Mouse (Mus musculus) midbrain, embryonic 13.5 days (tissue): ENCODE data around the gene Tctn3. TPM values are rescaled to one million over a fixed set of nuclear protein-coding genes. Genes with fewer than 3 reads are reported as not detected.
"Not testable (repeated sequence)": the region's sequence is repeated elsewhere in the genome, so short reads cannot be mapped to it uniquely, and the experiment has no call there.

Experiments
- ATAC-seq: fragments of 200-750 bp; cut with Nextera tagmentation; 2 replicates; pipeline ENCODE4 v1.8.0; 2017; ENCODE audit warnings: mild to moderate bottlenecking, moderate TSS enrichment, moderate library complexity
- H3K27ac ChIP-seq: fragments of 300-500 bp; sonication (generic); 2 replicates; pipeline ENCODE4 v1.5.1; 2015; ENCODE audit warnings: inconsistent platforms, mild to moderate bottlenecking, moderate library complexity
- H3K27me3 ChIP-seq: fragments of 300-500 bp; sonication (generic); 2 replicates; pipeline ENCODE4 v1.6.1; 2015; ENCODE audit warnings: mild to moderate bottlenecking, inconsistent platforms
- H3K36me3 ChIP-seq: fragments of 300-500 bp; sonication (generic); 2 replicates; pipeline ENCODE4 v1.6.1; 2015; ENCODE audit warnings: mild to moderate bottlenecking, inconsistent platforms
- H3K4me1 ChIP-seq: fragments of 300-500 bp; sonication (generic); replicated peaks from 2 replicates; pipeline ENCODE4 v1.6.1; 2015; ENCODE audit warnings: inconsistent platforms
- H3K4me2 ChIP-seq: fragments of 300-500 bp; sonication (generic); replicated peaks from 2 replicates; pipeline ENCODE4 v1.6.1; 2015; ENCODE audit warnings: moderate library complexity, mild to moderate bottlenecking, inconsistent platforms
- H3K4me3 ChIP-seq: fragments of 300-500 bp; sonication (generic); replicated peaks from 2 replicates; pipeline ENCODE4 v1.5.1; 2015; ENCODE audit warnings: mild to moderate bottlenecking, inconsistent platforms
- H3K9ac ChIP-seq: fragments of 300-500 bp; sonication (generic); replicated peaks from 2 replicates; pipeline ENCODE4 v1.6.1; 2015; ENCODE audit warnings: mild to moderate bottlenecking, inconsistent platforms
- H3K9me3 ChIP-seq: fragments of 300-500 bp; sonication (generic); 2 replicates; pipeline ENCODE4 v1.6.1; 2016; ENCODE audit warnings: mild to moderate bottlenecking, inconsistent platforms
- WGBS: fragments of 180-500 bp; shearing (Covaris S2); methylation state at CpG from one replicate; pipeline ENCODE4 v1.1.7; 2015; 5-methylcytosine and 5-hydroxymethylcytosine counted together
- polyA plus RNA-seq: library from polyadenylated mRNA; unstranded; fragments of >200 nt; fragmentation: Nextera tagmentation; extraction: Ambion mirVana; gene quantifications from 2 replicates; pipeline ENCODE4 v1.2.1, GENCODE M21; 2015

The Tctn3 gene
- polyA plus RNA-seq, 1 experiment from 2014 or later = 12.1 TPM

DNA sequence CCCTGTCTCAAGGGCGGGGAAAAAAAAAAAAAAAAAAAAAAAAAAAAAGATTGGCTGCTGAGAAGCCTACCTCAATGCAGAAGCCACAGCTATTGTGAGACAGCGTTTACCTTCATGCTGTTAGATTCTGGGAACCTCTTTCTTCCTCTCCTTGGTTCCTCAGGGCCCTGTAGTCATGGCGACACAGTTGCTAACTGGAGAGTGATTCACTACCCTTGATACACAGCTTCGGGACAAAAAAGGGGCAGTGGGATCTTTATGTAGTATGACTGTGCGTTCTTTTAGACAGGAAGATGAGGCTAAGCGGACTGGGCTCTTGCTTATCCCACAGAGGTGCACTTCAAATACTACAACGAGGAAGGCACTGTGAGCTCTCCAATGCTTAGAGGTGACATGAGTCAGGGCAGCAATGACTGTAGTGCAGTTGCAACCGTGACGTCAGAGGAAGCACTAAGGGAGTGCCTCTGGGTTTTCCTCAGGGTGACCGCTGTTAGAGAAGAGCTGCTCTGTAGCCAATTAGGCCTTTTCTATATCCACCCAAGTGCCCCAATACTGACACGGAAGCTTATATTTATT, 27.8 kb upstream of the Tctn3 start:
- Histone ChIP-seq H3K27me3 (no peaks in the 10 kb centered on the region), H3K4me2 (no peak overlapping the region), H3K36me3 (no peaks in the 10 kb centered on the region), H3K27ac (no peak overlapping the region), H3K4me3 (no peak overlapping the region), H3K9me3 (no peaks in the 10 kb centered on the region), H3K9ac (no peak overlapping the region), H3K4me1 (no peaks in the 10 kb centered on the region)
- no peak for ATAC-seq
- WGBS = 77% methylated on average over 11 of the region's 11 CpGs

DNA sequence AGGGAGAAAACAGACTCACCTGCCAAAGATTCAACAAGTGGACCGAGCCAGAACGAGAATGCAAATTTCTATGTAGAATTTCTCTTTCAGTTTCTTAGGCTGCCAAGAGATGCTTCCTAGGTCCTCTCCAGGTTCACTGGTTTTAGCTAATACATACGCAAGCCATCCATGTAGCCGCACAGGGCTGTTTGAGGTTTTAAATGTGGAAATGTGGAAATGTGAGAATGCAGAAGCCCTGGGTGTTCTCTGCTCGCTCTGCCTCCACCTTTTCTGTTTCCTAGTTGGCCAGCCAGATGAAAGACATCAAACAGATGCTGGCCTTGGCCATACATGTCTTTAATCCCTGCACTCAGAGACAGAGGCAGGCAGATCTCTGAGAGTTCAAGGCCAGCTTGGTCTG, 26.5 kb upstream of the Tctn3 start:
- Histone ChIP-seq H3K9me3 (no peaks in the 10 kb centered on the region), H3K36me3 (no peaks in the 10 kb centered on the region), H3K9ac (no peak overlapping the region), H3K4me2 (no peak overlapping the region), H3K27me3 (no peaks in the 10 kb centered on the region), H3K4me3 (no peak overlapping the region), H3K27ac (no peak overlapping the region), H3K4me1 (no peaks in the 10 kb centered on the region)
- 91% methylated on average over 5 of the region's 5 CpGs for WGBS
- no peak for ATAC-seq

DNA sequence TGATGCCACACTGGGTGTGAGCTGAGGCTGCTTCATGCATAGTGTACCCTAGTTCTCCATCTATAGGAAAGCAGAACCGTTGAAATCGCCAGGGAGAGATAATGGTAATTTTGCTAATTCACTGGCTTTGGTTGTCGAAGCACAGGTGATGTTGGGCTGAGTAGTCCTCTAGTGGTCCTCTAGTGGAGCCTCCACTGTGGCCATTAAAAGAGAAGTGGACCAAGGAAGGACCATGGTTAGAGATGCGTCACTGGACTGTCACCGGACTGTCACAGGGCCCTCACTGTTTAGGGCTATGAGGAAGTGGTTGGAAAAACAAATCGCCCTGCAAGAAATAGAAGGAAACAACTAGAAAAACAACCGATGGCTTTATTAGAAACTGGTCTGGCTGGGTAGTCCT, 25.6 kb upstream of the Tctn3 start:
- no peaks in the 10 kb centered on the region for H3K4me1 ChIP-seq
- H3K9me3 ChIP-seq = no peaks in the 10 kb centered on the region
- no peaks in the 10 kb centered on the region for H3K27me3 ChIP-seq

GRCm38 (mm10) chr19:40637091-40637490, 25.1 kb upstream of the Tctn3 start:
- no peak overlapping the region for H3K4me3 ChIP-seq
- H3K9me3 ChIP-seq = no peaks in the 10 kb centered on the region
- no peak overlapping the region for H3K4me2 ChIP-seq
- no peak for ATAC-seq
- no peaks in the 10 kb centered on the region for H3K27me3 ChIP-seq
- WGBS = 70% methylated on average over 4 of the region's 4 CpGs
- no peaks in the 10 kb centered on the region for H3K4me1 ChIP-seq
- no peaks in the 10 kb centered on the region for H3K36me3 ChIP-seq
- no peak overlapping the region for H3K9ac ChIP-seq
- H3K27ac ChIP-seq = no peak overlapping the region

More for the DNA sequence above, 25.6 kb upstream of the Tctn3 start:
- H3K4me3 ChIP-seq = no peak overlapping the region
- WGBS = 87% methylated on average over 7 of the region's 7 CpGs
- no peaks in the 10 kb centered on the region for H3K36me3 ChIP-seq
- no peak for ATAC-seq
- no peak overlapping the region for H3K4me2 ChIP-seq
- H3K9ac ChIP-seq = no peak overlapping the region
- H3K27ac ChIP-seq = no peak overlapping the region

DNA sequence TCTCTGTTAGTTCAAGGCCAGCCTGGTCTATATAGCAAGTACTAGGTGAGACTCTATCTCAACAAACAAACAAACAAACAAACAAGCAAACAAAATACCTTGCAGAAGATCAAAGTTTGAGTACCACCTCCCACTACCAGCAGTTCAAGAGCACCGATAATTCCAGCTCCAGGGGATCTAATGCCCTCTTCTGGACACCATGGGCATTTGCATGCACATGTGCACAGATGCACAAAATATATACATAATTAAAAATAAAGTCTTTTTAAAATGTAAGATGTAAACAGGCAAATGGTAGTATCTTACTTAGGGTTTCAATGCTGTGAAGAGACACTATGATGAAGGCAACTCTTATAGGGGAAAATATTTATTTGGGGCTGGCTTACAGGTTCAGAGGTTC, 21.1 kb upstream of the Tctn3 start:
- H3K27me3 ChIP-seq = no peaks in the 10 kb centered on the region
- no peaks in the 10 kb centered on the region for H3K9me3 ChIP-seq
- H3K36me3 ChIP-seq = no peaks in the 10 kb centered on the region
- no peak overlapping the region for H3K9ac ChIP-seq
- H3K27ac ChIP-seq = no peak overlapping the region
- H3K4me3 ChIP-seq = no peak overlapping the region
- H3K4me1 ChIP-seq = no peaks in the 10 kb centered on the region
- no peak overlapping the region for H3K4me2 ChIP-seq
- ATAC-seq = no peak
- 61% methylated on average over 1 of the region's 1 CpGs for WGBS

- no peak for ATAC-seq
- Histone ChIP-seq H3K9me3 (no peaks in the 10 kb centered on the region), H3K27ac (no peak overlapping the region), H3K9ac (no peak overlapping the region), H3K4me3 (no peak overlapping the region), H3K4me2 (no peak overlapping the region), H3K36me3 (no peaks in the 10 kb centered on the region), H3K27me3 (no peaks in the 10 kb centered on the region), H3K4me1 (no peaks in the 10 kb centered on the region)
- WGBS = 83% methylated on average over 5 of the region's 5 CpGs
Measured at GRCm38 (mm10) chr19:40632668-40633067, 20.6 kb upstream of the Tctn3 start.

DNA sequence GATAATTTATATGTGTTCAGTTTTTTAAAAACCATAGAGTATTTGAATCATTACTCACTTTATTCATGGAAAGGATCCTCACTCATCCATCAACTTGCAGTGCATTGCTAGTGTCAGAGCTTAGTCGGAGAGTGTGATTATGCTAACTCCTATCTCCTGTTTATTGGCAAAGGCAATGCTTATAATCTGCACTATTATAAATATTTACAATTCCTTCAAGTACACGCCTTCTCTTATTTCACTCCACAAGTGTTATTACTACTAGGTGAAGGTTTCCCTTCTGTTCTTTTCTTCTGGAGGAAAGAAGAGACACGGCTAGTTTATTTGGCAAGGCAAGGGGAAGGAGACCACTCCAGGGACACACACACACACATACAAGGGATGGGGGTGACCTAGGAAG, 20.2 kb upstream of the Tctn3 start:
- ATAC-seq = no peak
- WGBS = 88% methylated on average over 3 of the region's 3 CpGs
- H3K9ac ChIP-seq = no peak overlapping the region

GRCm38 (mm10) chr19:40630606-40631005, 18.6 kb upstream of the Tctn3 start:
- Histone ChIP-seq H3K9ac (no peak overlapping the region), H3K27ac (no peak overlapping the region), H3K27me3 (no peaks in the 10 kb centered on the region), H3K4me1 (no peaks in the 10 kb centered on the region), H3K4me2 (no peak overlapping the region), H3K4me3 (no peak overlapping the region), H3K36me3 (no peaks in the 10 kb centered on the region), H3K9me3 (no peaks in the 10 kb centered on the region)
- 80% methylated on average over 7 of the region's 7 CpGs for WGBS
- no peak for ATAC-seq

More for the DNA sequence above, 20.2 kb upstream of the Tctn3 start:
- H3K4me3 ChIP-seq = no peak overlapping the region
- no peak overlapping the region for H3K4me2 ChIP-seq
- H3K4me1 ChIP-seq = no peaks in the 10 kb centered on the region
- H3K27ac ChIP-seq = no peak overlapping the region
- H3K36me3 ChIP-seq = no peaks in the 10 kb centered on the region
- no peaks in the 10 kb centered on the region for H3K9me3 ChIP-seq
- H3K27me3 ChIP-seq = no peaks in the 10 kb centered on the region

GRCm38 (mm10) chr19:40630096-40630495, 18.1 kb upstream of the Tctn3 start:
- Histone ChIP-seq H3K4me3 (no peak overlapping the region), H3K36me3 (no peaks in the 10 kb centered on the region), H3K27ac (no peak overlapping the region), H3K27me3 (no peaks in the 10 kb centered on the region), H3K4me2 (no peak overlapping the region), H3K9ac (no peak overlapping the region), H3K9me3 (no peaks in the 10 kb centered on the region), H3K4me1 (no peaks in the 10 kb centered on the region)
- WGBS = 89% methylated on average over 3 of the region's 3 CpGs
- ATAC-seq = no peak

- H3K4me1 ChIP-seq = no peaks in the 10 kb centered on the region
- no peak for ATAC-seq
Measured at GRCm38 (mm10) chr19:40628950-40629349, 16.9 kb upstream of the Tctn3 start.

GRCm38 (mm10) chr19:40625935-40626334, 13.9 kb upstream of the Tctn3 start:
- Histone ChIP-seq H3K27me3 (no peaks in the 10 kb centered on the region), H3K4me1 (no peaks in the 10 kb centered on the region), H3K36me3 (no peaks in the 10 kb centered on the region), H3K27ac (no peak overlapping the region), H3K9ac (no peak overlapping the region), H3K9me3 (no peaks in the 10 kb centered on the region), H3K4me3 (no peak overlapping the region), H3K4me2 (no peak overlapping the region)
- 82% methylated on average over 12 of the region's 12 CpGs for WGBS
- ATAC-seq = no peak

More at GRCm38 (mm10) chr19:40628950-40629349, 16.9 kb upstream of the Tctn3 start:
- H3K9ac ChIP-seq = no peak overlapping the region
- H3K36me3 ChIP-seq = no peaks in the 10 kb centered on the region
- no peak overlapping the region for H3K27ac ChIP-seq
- no peak overlapping the region for H3K4me2 ChIP-seq
- H3K9me3 ChIP-seq = no peaks in the 10 kb centered on the region
- H3K4me3 ChIP-seq = no peak overlapping the region
- no peaks in the 10 kb centered on the region for H3K27me3 ChIP-seq

DNA sequence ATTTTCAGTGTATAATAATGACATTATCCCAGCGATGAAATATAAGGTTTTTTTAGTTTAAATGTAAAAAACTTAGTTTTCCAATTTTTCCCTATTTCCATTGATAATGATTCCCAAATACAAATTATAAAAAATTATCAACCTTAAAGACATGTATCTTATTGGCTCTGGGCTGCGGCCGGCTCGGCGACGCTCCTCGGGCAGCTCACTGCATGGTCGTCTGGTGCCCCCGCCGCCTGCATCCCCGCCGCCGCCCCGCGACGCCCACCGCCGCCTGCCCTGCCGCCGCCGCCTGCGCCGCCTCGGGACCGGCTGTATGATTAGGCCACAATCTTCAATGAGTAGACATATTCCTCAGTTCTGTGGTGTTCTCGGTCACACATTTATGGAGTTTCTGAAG, 9.6 kb upstream of the Tctn3 start:
- H3K4me2 ChIP-seq, H3K27ac ChIP-seq, H3K9me3 ChIP-seq, ATAC-seq, H3K36me3 ChIP-seq, H3K4me3 ChIP-seq, H3K9ac ChIP-seq, H3K4me1 ChIP-seq, H3K27me3 ChIP-seq: not testable (repeated sequence)
- WGBS = 70% methylated on average over 13 of the region's 26 CpGs

DNA sequence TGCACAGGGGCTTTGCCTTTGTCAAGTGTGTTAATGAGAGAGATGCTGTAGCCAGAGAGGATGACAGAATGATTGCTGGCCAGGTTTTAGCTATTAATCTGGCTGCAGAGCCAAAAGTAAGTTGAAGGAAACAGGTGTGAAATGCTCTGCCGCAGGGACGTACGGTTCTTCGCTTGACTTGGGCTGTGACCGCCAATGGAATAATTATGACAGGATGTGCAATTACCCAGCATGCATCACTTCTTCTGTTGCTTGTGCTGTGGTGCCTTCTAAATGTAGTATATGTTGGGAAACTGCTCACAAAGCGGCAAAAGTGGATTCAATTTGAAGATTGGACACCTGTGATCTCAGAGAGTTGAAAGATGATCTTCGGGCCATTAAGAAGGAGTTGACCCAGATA, 4.0 kb upstream of the Tctn3 start:
- H3K9ac ChIP-seq = no peak overlapping the region
- no peaks in the 10 kb centered on the region for H3K27me3 ChIP-seq
- H3K4me3 ChIP-seq = no peak overlapping the region
- no peaks in the 10 kb centered on the region for H3K9me3 ChIP-seq
- H3K4me1 ChIP-seq = peaks cover 6% of the 10 kb centered on the region
- H3K36me3 ChIP-seq = no peaks in the 10 kb centered on the region
- ATAC-seq = no peak
- no peak overlapping the region for H3K4me2 ChIP-seq
- 94% methylated on average over 7 of the region's 7 CpGs for WGBS
- no peak overlapping the region for H3K27ac ChIP-seq
